Mouse (Mus musculus): ENCODE data around the gene Foxb1. TPM values are rescaled to one million over a fixed set of nuclear protein-coding genes. Genes with fewer than 3 reads are reported as not detected.
A peak's percentile ranks its signal among the peaks of the same experiment; 100 is the strongest.

Gene Foxb1
- polyA plus RNA-seq, 1 experiment from 2014 or later: not detected

DNA sequence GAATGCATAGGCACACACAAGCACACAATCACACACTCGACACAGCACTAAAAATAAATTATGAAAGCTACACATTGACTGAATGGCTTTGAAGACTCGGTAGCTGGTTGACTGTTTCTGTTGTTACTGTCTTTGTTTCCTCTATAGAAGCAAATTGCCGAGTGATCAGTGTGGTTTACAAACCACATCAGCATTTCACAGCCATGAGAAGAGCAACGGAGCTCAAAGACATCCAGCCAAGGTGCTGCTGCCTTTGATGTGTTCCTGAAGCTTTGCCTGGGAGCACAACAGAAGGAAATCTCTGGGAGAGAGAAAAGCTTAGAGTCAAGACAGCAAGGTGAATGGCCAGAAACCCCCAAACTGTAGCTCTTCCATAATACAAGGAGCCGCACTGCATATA, 32.0 kb downstream of the Foxb1 start:
- Histone ChIP-seq H3K9ac (ENCODE audit: low read length) (no peak overlapping the region), H3K27me3 (ENCODE audit: control insufficient read depth, insufficient read depth, low read length) (no peaks in the 10 kb centered on the region), H3K4me3 (replicated peaks; ENCODE audit: low read length) (no peak overlapping the region), H3K9me3 (replicated peaks; ENCODE audit: control insufficient read depth, low read length) (no peaks in the 10 kb centered on the region), H3K4me2 (ENCODE audit: low read depth, low read length) (no peak overlapping the region), H3K36me3 (ENCODE audit: control insufficient read depth, insufficient read depth, low read length) (no peaks in the 10 kb centered on the region), H3K4me1 (ENCODE audit: control insufficient read depth, insufficient read depth, low read length) (no peaks in the 10 kb centered on the region), H3K27ac (ENCODE audit: low read length) (no peak overlapping the region)
- WGBS: 44% methylated on average over 5 of the region's 5 CpGs
- ATAC-seq (ENCODE audit: insufficient read depth, low FRiP score): no peak

DNA sequence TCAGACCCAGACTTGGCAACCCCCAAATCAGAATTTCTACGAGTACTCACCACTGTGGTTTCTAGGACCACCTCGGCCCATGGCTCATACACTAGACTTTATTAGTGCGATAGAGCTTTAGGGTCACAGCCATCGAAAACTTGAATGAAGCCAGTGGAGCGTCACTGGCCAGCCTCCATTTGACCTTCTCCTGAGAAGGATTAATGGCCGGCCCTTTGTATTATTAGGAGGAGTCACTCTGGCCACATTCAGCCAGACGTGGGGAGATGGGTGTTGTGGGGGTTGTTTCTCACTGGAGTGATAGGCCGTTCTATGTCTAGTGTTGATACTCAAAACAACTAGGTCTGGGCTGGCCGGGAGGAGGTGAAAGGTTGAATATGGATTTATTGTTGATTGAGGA, 42.3 kb downstream of the Foxb1 start:
- H3K9ac ChIP-seq (ENCODE audit: low read length): no peak overlapping the region
- WGBS: 82% methylated on average over 9 of the region's 9 CpGs

DNA sequence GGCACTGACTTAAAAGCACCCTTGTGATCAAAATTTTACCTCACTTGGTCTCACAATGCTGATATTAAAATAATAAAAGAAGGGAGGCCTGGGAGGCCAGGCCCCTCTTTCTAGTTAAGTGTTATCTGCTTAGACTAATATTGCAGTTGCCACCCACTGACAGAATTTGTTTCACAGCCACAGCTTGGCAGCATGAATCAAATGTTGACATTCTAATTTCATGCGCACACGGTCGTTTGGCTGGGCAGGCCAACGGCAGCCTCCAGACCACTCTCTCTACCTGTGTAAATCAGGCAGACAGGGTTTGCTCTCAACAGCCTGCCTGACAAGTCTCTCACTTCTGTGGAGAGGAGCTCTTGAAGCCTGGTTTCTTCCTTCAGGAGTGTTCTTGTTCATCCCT, 44.4 kb downstream of the Foxb1 start:
- H3K27ac ChIP-seq (ENCODE audit: low read length): no peak overlapping the region; the same call in 1 of the 2 replicates
- 27% methylated on average over 4 of the region's 4 CpGs for WGBS

More for the DNA sequence above, 42.3 kb downstream of the Foxb1 start:
- Histone ChIP-seq H3K4me2 (ENCODE audit: low read depth, low read length) (no peak overlapping the region), H3K27ac (ENCODE audit: low read length) (no peak overlapping the region), H3K27me3 (ENCODE audit: control insufficient read depth, insufficient read depth, low read length) (no peaks in the 10 kb centered on the region), H3K9me3 (replicated peaks; ENCODE audit: control insufficient read depth, low read length) (no peaks in the 10 kb centered on the region), H3K4me1 (ENCODE audit: control insufficient read depth, insufficient read depth, low read length) (peaks cover 9% of the 10 kb centered on the region; the same call in 1 of the 2 replicates), H3K36me3 (ENCODE audit: control insufficient read depth, insufficient read depth, low read length) (no peaks in the 10 kb centered on the region), H3K4me3 (replicated peaks; ENCODE audit: low read length) (no peak overlapping the region)
- ATAC-seq (ENCODE audit: insufficient read depth, low FRiP score): no peak

DNA sequence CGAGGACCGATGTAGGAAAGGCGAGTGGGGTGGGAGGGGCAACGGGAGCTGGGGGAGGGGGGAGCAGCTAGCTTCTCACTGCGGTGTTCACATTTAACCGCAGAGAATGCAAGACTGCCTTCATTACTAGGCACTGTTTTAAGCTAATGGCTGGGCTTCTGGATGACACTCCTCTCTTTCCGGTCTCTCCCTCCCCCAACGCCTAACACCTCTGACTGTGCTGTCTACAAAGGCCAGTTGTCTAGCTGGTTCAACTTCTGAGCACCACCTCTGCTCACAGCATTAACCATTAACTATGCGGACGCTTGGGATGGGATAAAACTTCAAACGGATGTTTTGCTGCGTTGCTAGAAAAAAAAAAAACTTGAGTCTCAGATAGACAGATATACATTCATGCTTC, 45.3 kb downstream of the Foxb1 start:
- 0 out of 2 replicates have a peak overlapping the region, but pooled peaks have one; percentile 6 for H3K4me2 ChIP-seq (ENCODE audit: low read depth, low read length)
- no peaks in the 10 kb centered on the region for H3K27me3 ChIP-seq (ENCODE audit: control insufficient read depth, insufficient read depth, low read length)
- H3K4me1 ChIP-seq (ENCODE audit: control insufficient read depth, insufficient read depth, low read length): peaks cover 17% of the 10 kb centered on the region; the same call in 1 of the 2 replicates
- H3K36me3 ChIP-seq (ENCODE audit: control insufficient read depth, insufficient read depth, low read length): no peaks in the 10 kb centered on the region
- H3K27ac ChIP-seq (ENCODE audit: low read length): no peak overlapping the region
- 15% methylated on average over 12 of the region's 12 CpGs for WGBS
- ATAC-seq (ENCODE audit: insufficient read depth, low FRiP score): peak; percentile 47; the same call in 1 of the 2 replicates
- H3K9me3 ChIP-seq (replicated peaks; ENCODE audit: control insufficient read depth, low read length): no peaks in the 10 kb centered on the region
- H3K9ac ChIP-seq (ENCODE audit: low read length): no peak overlapping the region
- H3K4me3 ChIP-seq (replicated peaks; ENCODE audit: low read length): no peak overlapping the region

More for the DNA sequence above, 44.4 kb downstream of the Foxb1 start:
- peak; percentile 37; the same call in 1 of the 2 replicates for ATAC-seq (ENCODE audit: insufficient read depth, low FRiP score)
- Histone ChIP-seq H3K9me3 (replicated peaks; ENCODE audit: control insufficient read depth, low read length) (no peaks in the 10 kb centered on the region), H3K9ac (ENCODE audit: low read length) (no peak overlapping the region), H3K27me3 (ENCODE audit: control insufficient read depth, insufficient read depth, low read length) (no peaks in the 10 kb centered on the region), H3K4me2 (ENCODE audit: low read depth, low read length) (no peak overlapping the region), H3K36me3 (ENCODE audit: control insufficient read depth, insufficient read depth, low read length) (no peaks in the 10 kb centered on the region), H3K4me1 (ENCODE audit: control insufficient read depth, insufficient read depth, low read length) (peaks cover 17% of the 10 kb centered on the region; the same call in 1 of the 2 replicates), H3K4me3 (replicated peaks; ENCODE audit: low read length) (no peak overlapping the region)

DNA sequence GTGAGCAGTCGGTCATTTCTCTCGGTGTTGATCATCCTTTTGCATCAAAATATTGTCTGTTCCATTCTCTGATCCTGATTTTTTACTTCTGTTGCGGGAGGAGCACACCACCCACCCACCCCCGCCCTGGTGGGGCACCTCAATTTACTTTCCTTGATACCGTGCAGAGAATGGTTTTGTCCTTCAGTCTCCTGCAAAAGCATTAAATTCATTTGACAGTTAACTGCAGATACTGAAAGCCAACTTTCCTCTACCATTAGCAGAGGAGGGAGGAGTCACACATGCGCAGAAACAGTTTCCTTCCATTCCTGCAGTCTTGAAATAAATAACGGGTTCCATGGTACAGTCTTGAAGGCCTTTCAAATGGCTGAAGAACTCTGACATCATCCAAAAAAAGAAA, 46.4 kb downstream of the Foxb1 start:
- ATAC-seq (ENCODE audit: insufficient read depth, low FRiP score): no peak
- H3K27me3 ChIP-seq (ENCODE audit: control insufficient read depth, insufficient read depth, low read length): no peaks in the 10 kb centered on the region
- 49% methylated on average over 7 of the region's 7 CpGs for WGBS
- peaks cover 17% of the 10 kb centered on the region; the same call in 1 of the 2 replicates for H3K4me1 ChIP-seq (ENCODE audit: control insufficient read depth, insufficient read depth, low read length)
- no peaks in the 10 kb centered on the region for H3K36me3 ChIP-seq (ENCODE audit: control insufficient read depth, insufficient read depth, low read length)
- no peaks in the 10 kb centered on the region for H3K9me3 ChIP-seq (replicated peaks; ENCODE audit: control insufficient read depth, low read length)
- 0 out of 2 replicates have a peak overlapping the region, but pooled peaks have one; percentile 53 for H3K27ac ChIP-seq (ENCODE audit: low read length)
- no peak overlapping the region for H3K4me2 ChIP-seq (ENCODE audit: low read depth, low read length)
- no peak overlapping the region for H3K4me3 ChIP-seq (replicated peaks; ENCODE audit: low read length)
- H3K9ac ChIP-seq (ENCODE audit: low read length): no peak overlapping the region

DNA sequence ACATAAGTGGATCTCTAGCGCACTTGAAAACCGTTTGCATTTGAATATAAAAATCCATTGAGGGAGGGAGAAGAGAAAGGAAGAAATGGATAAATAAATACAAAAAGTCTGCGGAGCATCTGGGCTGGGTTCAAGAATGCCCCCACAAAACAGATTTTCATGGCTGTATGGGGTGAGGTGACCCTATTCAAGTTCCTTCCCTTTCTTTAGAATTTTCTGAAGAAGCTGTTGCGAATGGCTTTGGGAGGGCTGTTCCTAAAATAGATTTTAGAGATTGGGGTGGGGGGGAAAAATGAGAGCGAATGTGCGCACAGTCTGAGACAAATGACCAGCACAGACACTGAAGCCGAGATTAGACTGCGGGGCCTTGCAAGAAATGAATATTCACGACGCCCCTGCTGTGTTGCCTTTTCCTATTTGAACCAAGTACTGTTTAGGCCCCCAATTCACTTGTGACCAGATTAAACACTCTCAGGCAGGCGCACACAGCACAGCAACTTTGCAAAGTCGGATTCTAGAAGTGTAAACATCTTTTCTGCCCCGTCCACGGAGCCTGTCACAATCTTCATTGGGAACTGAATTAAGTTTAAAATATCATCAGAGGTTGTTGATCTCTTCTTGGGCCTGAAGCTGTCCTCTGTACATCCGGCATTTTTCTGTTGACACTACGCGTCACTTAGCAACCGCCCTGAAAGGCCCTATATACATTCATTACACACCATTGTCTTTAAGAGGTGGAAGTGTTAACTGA, 47.0 kb downstream of the Foxb1 start:
- 29% methylated on average over 18 of the region's 18 CpGs for WGBS
- H3K4me3 ChIP-seq (replicated peaks; ENCODE audit: low read length): no peak overlapping the region
- peaks cover 17% of the 10 kb centered on the region; the same call in 1 of the 2 replicates for H3K4me1 ChIP-seq (ENCODE audit: control insufficient read depth, insufficient read depth, low read length)
- H3K36me3 ChIP-seq (ENCODE audit: control insufficient read depth, insufficient read depth, low read length): no peaks in the 10 kb centered on the region
- H3K9ac ChIP-seq (ENCODE audit: low read length): no peak overlapping the region
- peak overlapping the region; percentile 53 for H3K27ac ChIP-seq (ENCODE audit: low read length)
- H3K4me2 ChIP-seq (ENCODE audit: low read depth, low read length): 0 out of 2 replicates have a peak overlapping the region, but pooled peaks have one; percentile 7
- ATAC-seq (ENCODE audit: insufficient read depth, low FRiP score): no peak
- H3K9me3 ChIP-seq (replicated peaks; ENCODE audit: control insufficient read depth, low read length): no peaks in the 10 kb centered on the region
- H3K27me3 ChIP-seq (ENCODE audit: control insufficient read depth, insufficient read depth, low read length): no peaks in the 10 kb centered on the region

DNA sequence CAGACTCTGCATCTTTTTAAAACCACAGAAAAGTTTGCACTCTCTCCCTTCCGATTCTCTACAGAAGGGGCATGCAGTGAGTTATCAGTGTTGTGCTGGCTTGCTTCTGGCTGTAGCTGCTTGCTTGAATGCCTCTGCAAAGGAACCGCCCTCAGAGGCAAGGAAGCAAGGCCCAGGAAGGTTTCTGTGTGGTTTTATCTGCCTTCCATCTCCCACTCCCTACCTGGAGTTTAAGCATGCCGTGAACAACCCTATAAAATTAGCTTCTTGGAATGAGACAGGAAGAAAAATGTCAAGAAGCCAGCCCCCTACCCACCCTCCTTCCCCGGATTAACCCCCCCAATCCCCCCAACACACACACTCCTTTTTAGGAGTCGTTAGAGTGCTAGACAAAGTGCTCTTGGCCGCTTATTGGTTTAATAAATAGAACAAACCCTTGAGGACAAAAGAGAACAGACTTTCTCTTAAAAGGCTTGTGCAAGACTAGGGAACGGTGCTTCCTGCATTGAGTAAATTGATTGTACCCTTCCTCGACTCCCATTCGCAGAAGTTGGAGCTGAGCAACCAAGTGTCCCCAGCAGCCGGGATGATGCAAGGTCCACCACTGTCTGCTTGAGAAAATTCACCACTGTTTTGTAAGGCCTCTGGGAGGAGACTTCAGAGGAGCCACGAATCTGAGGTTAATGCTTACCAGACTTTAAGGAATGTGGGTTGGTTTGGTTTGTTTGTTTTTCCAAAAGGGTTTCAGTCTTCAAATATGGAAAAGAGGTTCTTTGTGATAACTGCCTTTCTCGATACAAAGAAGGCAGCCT, 47.8 kb downstream of the Foxb1 start:
- H3K27me3 ChIP-seq (ENCODE audit: control insufficient read depth, insufficient read depth, low read length): no peaks in the 10 kb centered on the region
- H3K4me2 ChIP-seq (ENCODE audit: low read depth, low read length): peak overlapping the region; percentile 17; the same call in 1 of the 2 replicates
- peak overlapping the region; percentile 82 for H3K27ac ChIP-seq (ENCODE audit: low read length)
- peaks cover 17% of the 10 kb centered on the region; the same call in 1 of the 2 replicates for H3K4me1 ChIP-seq (ENCODE audit: control insufficient read depth, insufficient read depth, low read length)
- 25% methylated on average over 12 of the region's 12 CpGs for WGBS
- no peak overlapping the region for H3K4me3 ChIP-seq (replicated peaks; ENCODE audit: low read length)
- H3K36me3 ChIP-seq (ENCODE audit: control insufficient read depth, insufficient read depth, low read length): no peaks in the 10 kb centered on the region
- ATAC-seq (ENCODE audit: insufficient read depth, low FRiP score): peak; percentile 40; the same call in 1 of the 2 replicates
- no peak overlapping the region for H3K9ac ChIP-seq (ENCODE audit: low read length)
- H3K9me3 ChIP-seq (replicated peaks; ENCODE audit: control insufficient read depth, low read length): no peaks in the 10 kb centered on the region
